Mouse (Mus musculus) liver, adult (tissue): ENCODE measurements around the gene Slc12a5.

ENCODE experiments used
- GATA4 ChIP-seq: IDR thresholded peaks from 2 replicates; pipeline ENCODE4 v1.6.1; 2014; ENCODE audit warnings: mild to moderate bottlenecking, low read length; ENCODE audit not compliant: insufficient replicate concordance

The Slc12a5 gene

GRCm38 (mm10) chr2:164994156-164994555 is 33.6 kb downstream of the Slc12a5 start:
- no peak for TF ChIP-seq GATA4

- TF ChIP-seq GATA4: no peak
These were observed 34.2 kb downstream of the Slc12a5 start for GRCm38 (mm10) chr2:164994659-164995428.

- TF ChIP-seq GATA4: no peak
These were observed 35.4 kb downstream of the Slc12a5 start for GRCm38 (mm10) chr2:164995976-164996375.

- no peak for TF ChIP-seq GATA4
These were observed 36.5 kb downstream of the Slc12a5 start for GRCm38 (mm10) chr2:164996848-164997720.

- TF ChIP-seq GATA4: no peak
These were observed 37.3 kb downstream of the Slc12a5 start for GRCm38 (mm10) chr2:164997721-164998428.

- TF ChIP-seq GATA4: no peak
These were observed 41.4 kb downstream of the Slc12a5 start for GRCm38 (mm10) chr2:165001958-165002357.

- no peak for TF ChIP-seq GATA4
These were observed 42.5 kb downstream of the Slc12a5 start for GRCm38 (mm10) chr2:165003108-165003507.

GRCm38 (mm10) chr2:165004237-165004636 is 43.6 kb downstream of the Slc12a5 start:
- no peak for TF ChIP-seq GATA4

- no peak for TF ChIP-seq GATA4
These were observed 46.2 kb downstream of the Slc12a5 start for GRCm38 (mm10) chr2:165006813-165007212.

- no peak for TF ChIP-seq GATA4
These were observed 47.4 kb downstream of the Slc12a5 start for GRCm38 (mm10) chr2:165007986-165008385.

GRCm38 (mm10) chr2:165009161-165009560 is 48.6 kb downstream of the Slc12a5 start:
- no peak for TF ChIP-seq GATA4

GRCm38 (mm10) chr2:165009581-165009980 is 49.0 kb downstream of the Slc12a5 start:
- no peak for TF ChIP-seq GATA4

- TF ChIP-seq GATA4: no peak
These were observed 49.7 kb downstream of the Slc12a5 start for GRCm38 (mm10) chr2:165010351-165010750.

- TF ChIP-seq GATA4: no peak
These were observed 54.3 kb downstream of the Slc12a5 start for GRCm38 (mm10) chr2:165014935-165015334.

- TF ChIP-seq GATA4: no peak
These were observed 59.9 kb downstream of the Slc12a5 start for GRCm38 (mm10) chr2:165020490-165020889.

GRCm38 (mm10) chr2:165027163-165027562 is 66.6 kb downstream of the Slc12a5 start:
- TF ChIP-seq GATA4: no peak

GRCm38 (mm10) chr2:165032533-165032932 is 71.9 kb downstream of the Slc12a5 start:
- no peak for TF ChIP-seq GATA4
